Mouse (Mus musculus) liver, postnatal 0 days (tissue): ENCODE data around the gene Ogfod2.

ENCODE experiments used
- CTCF ChIP-seq: sonication (generic); IDR thresholded peaks from 2 replicates; pipeline ENCODE4 v1.5.1; 2016; ENCODE audit warnings: antibody characterized with exemption, low read depth
- EP300 ChIP-seq: IDR thresholded peaks from 2 replicates; pipeline ENCODE4 v1.6.1; 2016; ENCODE audit warnings: antibody characterized with exemption, low read depth, mild to moderate bottlenecking

DNA sequence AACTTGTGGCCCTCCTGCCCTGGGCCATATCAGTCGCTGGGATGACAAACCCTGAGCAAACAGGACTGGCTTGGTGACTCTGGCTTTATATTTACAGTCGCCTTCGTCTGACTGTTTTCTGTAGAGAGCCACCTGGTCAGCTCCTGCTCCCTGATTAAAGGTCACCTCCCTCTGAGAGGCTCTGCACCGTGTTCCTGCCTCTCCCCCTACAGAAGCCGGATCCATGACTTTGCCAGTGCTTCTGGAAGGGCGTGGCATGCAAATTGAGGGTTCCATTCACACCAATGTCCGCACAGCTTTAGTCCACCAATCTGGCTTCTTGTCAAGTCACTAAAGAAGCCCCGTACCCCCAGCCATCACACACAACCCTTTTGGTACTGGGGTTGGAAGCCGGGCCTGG lies 35.5 kb upstream of the Ogfod2 start:
- TF ChIP-seq CTCF (no peak), EP300 (no peak)
